Mouse (Mus musculus) stomach, postnatal 0 days (tissue): Measurements from ENCODE around the gene Madd. TPM values are rescaled to one million over a fixed set of nuclear protein-coding genes. Genes with fewer than 3 reads are reported as not detected.
A peak's percentile ranks its signal among the peaks of the same experiment; 100 is the strongest.

ENCODE experiments used
- ATAC-seq: fragments of 200-750 bp; cut with Nextera tagmentation; 2 replicates; pipeline ENCODE4 v1.8.0; 2017; ENCODE audit not compliant: low FRiP score, low TSS enrichment
- DNase-seq: peaks from one replicate; pipeline ENCODE4 v3.0.0-alpha.2; 2016; ENCODE audit warnings: low spot score
- H3K27ac ChIP-seq: fragments of 300-500 bp; sonication (generic); replicated peaks from 2 replicates; pipeline ENCODE4 v1.5.1; 2014; ENCODE audit warnings: mild to moderate bottlenecking, control low read depth
- H3K27me3 ChIP-seq: fragments of 300-500 bp; sonication (generic); 2 replicates; pipeline ENCODE4 v1.6.1; 2014; ENCODE audit warnings: low read length; ENCODE audit not compliant: control insufficient read depth, insufficient read depth
- H3K36me3 ChIP-seq: fragments of 300-500 bp; sonication (generic); 2 replicates; pipeline ENCODE4 v1.6.1; 2014; ENCODE audit warnings: low read length, mixed read lengths; ENCODE audit not compliant: control insufficient read depth, insufficient read depth
- H3K4me1 ChIP-seq: fragments of 300-500 bp; sonication (generic); replicated peaks from 2 replicates; pipeline ENCODE4 v1.6.1; 2014; ENCODE audit warnings: antibody characterized with exemption; ENCODE audit not compliant: control insufficient read depth, insufficient read depth
- H3K4me2 ChIP-seq: fragments of 300-500 bp; sonication (generic); replicated peaks from 2 replicates; pipeline ENCODE4 v1.6.1; 2014; ENCODE audit warnings: low read depth, mild to moderate bottlenecking, control low read depth, moderate library complexity
- H3K4me3 ChIP-seq: fragments of 300-500 bp; sonication (generic); 2 replicates; pipeline ENCODE4 v1.5.1; 2014; ENCODE audit warnings: low read depth, low read length, control low read depth
- H3K9ac ChIP-seq: fragments of 300-500 bp; sonication (generic); 2 replicates; pipeline ENCODE4 v1.6.1; 2014; ENCODE audit warnings: mild to moderate bottlenecking, low read length, control low read depth, mixed read lengths
- H3K9me3 ChIP-seq: fragments of 300-500 bp; sonication (generic); 2 replicates; pipeline ENCODE4 v1.6.1; 2016; ENCODE audit warnings: low read length; ENCODE audit not compliant: control insufficient read depth
- CTCF ChIP-seq: IDR thresholded peaks from 2 replicates; pipeline ENCODE4 v1.5.1; 2016; ENCODE audit warnings: antibody characterized with exemption, low read depth, mild to moderate bottlenecking, moderate library complexity
- EP300 ChIP-seq: optimal IDR thresholded peaks from 2 replicates; pipeline ENCODE3; 2016; ENCODE audit warnings: antibody characterized with exemption
- WGBS: fragments of 180-500 bp; shearing (Covaris S2); extraction: QIAGEN DNeasy Blood & Tissue Kit; methylation state at CpG from one replicate; pipeline ENCODE4 v1.1.7; 2014; 5-methylcytosine and 5-hydroxymethylcytosine counted together
- polyA plus RNA-seq: library from polyadenylated mRNA; unstranded; fragments of >200 nt; fragmentation: Nextera tagmentation; extraction: Ambion mirVana; gene quantifications from 2 replicates; pipeline ENCODE4 v1.2.1, GENCODE M21; 2015

The Madd gene
- polyA plus RNA-seq, 1 experiment from 2014 or later = 8.7 TPM

DNA sequence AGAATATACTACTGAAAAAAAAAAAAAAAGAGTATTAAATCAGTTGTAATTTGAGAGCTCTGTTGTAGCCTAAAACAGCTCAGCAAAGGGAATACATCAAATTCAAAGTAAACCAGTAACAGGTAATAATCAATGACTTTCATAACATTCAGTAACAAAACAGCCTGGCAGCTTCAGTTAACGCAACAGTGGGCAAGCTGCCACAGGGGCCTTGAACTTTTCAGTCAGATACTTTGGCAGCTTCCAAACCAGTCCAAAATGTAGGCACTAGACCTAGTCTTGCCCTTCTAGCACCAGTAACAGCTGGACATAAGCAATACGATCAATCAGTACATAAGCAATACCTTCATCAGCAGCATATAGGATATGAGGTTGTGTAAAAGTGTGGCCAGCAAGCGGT lies 29.5 kb downstream of the Madd start:
- Histone ChIP-seq H3K9me3 (no peaks in the 10 kb centered on the region), H3K4me2 (no peak overlapping the region), H3K36me3 (peaks cover 4% of the 10 kb centered on the region; the same call in 1 of the 2 replicates), H3K27me3 (no peaks in the 10 kb centered on the region), H3K27ac (no peak overlapping the region), H3K9ac (no peak overlapping the region), H3K4me3 (no peak overlapping the region), H3K4me1 (no peaks in the 10 kb centered on the region)
- DNase-seq (no peak), ATAC-seq (no peak)
- WGBS = 92% methylated on average over 3 of the region's 3 CpGs
- no peak for TF ChIP-seq EP300
- no peak for TF ChIP-seq CTCF

DNA sequence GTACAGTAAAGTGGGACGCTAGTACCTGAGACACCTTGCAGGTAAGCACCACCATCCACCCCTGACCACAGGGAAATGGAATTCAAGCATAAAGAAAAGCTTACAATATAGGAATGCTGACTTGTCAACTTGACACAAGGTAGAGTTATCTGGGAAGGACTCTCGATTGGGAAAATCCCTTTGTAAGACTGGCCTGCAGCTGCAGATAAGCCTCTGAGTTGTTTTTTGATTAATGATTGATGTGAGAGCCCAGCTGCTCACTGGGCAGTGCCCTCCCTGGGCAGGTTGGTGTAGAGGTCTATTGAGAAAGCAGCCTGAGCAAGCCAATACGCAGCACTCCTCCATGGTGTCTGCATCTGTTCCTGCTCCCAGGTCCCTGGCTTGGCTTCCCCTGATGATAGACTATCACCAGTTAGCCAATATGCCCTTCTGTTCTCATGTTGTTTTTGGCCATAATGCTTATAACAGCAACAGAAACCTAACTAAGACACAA lies 30.7 kb downstream of the Madd start:
- H3K27ac ChIP-seq = no peak overlapping the region
- no peaks in the 10 kb centered on the region for H3K27me3 ChIP-seq
- no peak overlapping the region for H3K9ac ChIP-seq
- no peaks in the 10 kb centered on the region for H3K4me1 ChIP-seq
- ATAC-seq = no peak
- no peak for TF ChIP-seq EP300
- TF ChIP-seq CTCF = no peak
- no peak overlapping the region for H3K4me3 ChIP-seq
- H3K36me3 ChIP-seq = peaks cover 4% of the 10 kb centered on the region; the same call in 1 of the 2 replicates
- no peaks in the 10 kb centered on the region for H3K9me3 ChIP-seq
- no peak for DNase-seq
- 60% methylated on average over 3 of the region's 3 CpGs for WGBS
- H3K4me2 ChIP-seq = no peak overlapping the region

DNA sequence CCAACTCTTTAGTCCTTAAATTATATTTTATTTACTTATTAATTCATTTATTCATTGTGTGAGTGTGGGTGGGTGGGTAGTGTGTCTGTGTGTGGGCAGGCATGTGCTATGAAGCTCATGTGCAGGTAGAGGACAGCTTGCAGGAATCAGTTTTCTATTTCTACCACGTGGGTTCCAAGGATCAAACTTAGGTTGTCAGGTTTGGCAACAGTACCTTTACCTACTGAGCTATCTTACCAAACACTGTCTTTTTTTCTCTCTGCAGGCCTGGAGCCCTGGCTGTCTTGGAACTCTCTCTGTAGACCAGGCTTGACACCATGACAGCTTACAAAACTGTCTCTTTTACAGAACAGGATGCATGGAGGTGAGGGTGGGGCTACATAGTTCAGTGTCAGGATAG lies 32.3 kb downstream of the Madd start:
- Histone ChIP-seq H3K27ac (no peak overlapping the region), H3K27me3 (no peaks in the 10 kb centered on the region), H3K9ac (no peak overlapping the region), H3K4me1 (no peaks in the 10 kb centered on the region), H3K4me2 (no peak overlapping the region), H3K4me3 (no peak overlapping the region), H3K36me3 (peaks cover 4% of the 10 kb centered on the region), H3K9me3 (no peaks in the 10 kb centered on the region)
- no peak for DNase-seq
- WGBS = 74% methylated on average over 1 of the region's 1 CpGs
- ATAC-seq = no peak
- TF ChIP-seq CTCF = no peak

DNA sequence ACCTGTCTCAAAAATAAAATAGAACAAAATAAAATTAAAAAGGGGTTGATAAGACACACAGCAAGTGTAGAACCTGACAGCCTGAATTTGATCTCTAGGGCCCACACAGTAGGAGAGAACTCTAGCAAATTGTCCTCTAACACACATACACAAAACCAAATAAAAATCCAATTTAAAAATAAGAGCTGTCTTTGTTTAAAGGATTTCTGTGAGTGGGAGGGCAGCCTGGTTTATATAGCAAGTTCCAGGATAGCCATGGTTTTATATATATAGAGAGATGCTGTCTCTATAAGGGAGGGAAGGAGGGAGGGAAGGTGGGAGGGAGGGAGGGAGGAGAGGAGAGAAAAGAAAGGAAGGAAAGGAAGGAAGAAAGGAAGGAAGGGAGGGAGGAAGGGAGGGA lies 35.5 kb downstream of the Madd start:
- Histone ChIP-seq H3K4me3 (no peak overlapping the region), H3K27me3 (no peaks in the 10 kb centered on the region), H3K9me3 (no peaks in the 10 kb centered on the region), H3K4me2 (no peak overlapping the region), H3K36me3 (peaks cover 4% of the 10 kb centered on the region), H3K27ac (no peak overlapping the region), H3K4me1 (no peaks in the 10 kb centered on the region), H3K9ac (no peak overlapping the region)
- DNase-seq (no peak), ATAC-seq (no peak)
- no peak for TF ChIP-seq CTCF
- TF ChIP-seq EP300 = no peak

DNA sequence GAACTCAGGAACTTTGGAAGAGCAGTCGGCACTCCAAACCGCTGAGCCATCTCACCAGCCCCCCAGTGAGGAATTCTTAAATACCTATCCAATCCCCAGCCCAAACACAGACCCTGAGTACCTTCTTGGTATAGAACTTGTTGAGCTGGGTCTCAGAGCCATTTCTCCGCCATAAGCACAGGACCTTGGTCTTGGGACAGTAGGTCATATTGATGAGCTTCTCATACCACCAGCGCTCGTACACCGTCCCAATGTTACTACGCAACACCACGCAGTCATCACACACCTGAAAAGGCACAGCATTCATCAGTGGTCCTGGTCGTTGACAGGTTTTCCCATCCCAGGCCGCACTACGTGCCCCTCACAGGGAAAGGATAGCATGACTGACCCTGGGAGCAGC lies 40.2 kb downstream of the Madd start:
- H3K36me3 ChIP-seq = peaks cover 4% of the 10 kb centered on the region; the same call in 1 of the 2 replicates
- no peak overlapping the region for H3K4me2 ChIP-seq
- 91% methylated on average over 11 of the region's 11 CpGs for WGBS
- no peak for DNase-seq
- H3K27me3 ChIP-seq = no peaks in the 10 kb centered on the region
- H3K27ac ChIP-seq = no peak overlapping the region
- no peak overlapping the region for H3K9ac ChIP-seq
- no peaks in the 10 kb centered on the region for H3K4me1 ChIP-seq
- H3K4me3 ChIP-seq = no peak overlapping the region
- ATAC-seq = no peak
- TF ChIP-seq CTCF = no peak
- TF ChIP-seq EP300 = no peak
- H3K9me3 ChIP-seq = no peaks in the 10 kb centered on the region

DNA sequence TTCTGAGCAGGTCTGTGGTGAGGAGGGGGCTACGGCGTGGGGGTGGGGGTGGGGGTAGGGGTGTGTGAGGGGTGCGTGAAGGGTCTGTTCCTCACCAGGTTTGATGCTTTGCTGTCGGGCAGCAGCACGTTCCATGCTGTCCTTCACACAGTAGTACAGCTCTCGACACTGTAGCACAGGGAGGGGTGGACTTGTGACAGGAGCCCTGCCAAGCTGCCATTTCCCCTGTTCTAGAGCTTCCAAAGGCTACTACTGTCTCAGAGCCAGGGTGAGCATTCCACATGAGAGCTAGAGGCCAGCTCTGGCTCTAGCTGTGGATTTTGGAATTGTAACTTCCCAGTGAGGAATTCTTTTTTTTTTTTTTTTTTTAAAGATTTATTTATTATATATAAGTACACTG lies 40.7 kb downstream of the Madd start:
- Histone ChIP-seq H3K4me3 (no peak overlapping the region), H3K9me3 (no peaks in the 10 kb centered on the region), H3K27me3 (no peaks in the 10 kb centered on the region), H3K4me1 (no peaks in the 10 kb centered on the region), H3K4me2 (no peak overlapping the region), H3K9ac (no peak overlapping the region), H3K27ac (no peak overlapping the region), H3K36me3 (peaks cover 6% of the 10 kb centered on the region; the same call in 1 of the 2 replicates)
- 87% methylated on average over 6 of the region's 6 CpGs for WGBS
- ATAC-seq (no peak), DNase-seq (no peak)
- TF ChIP-seq EP300 = no peak
- 0 out of 2 replicates have a peak, but pooled peaks have one; percentile 2 for TF ChIP-seq CTCF
